Mouse (Mus musculus) lung, postnatal 0 days (tissue): ENCODE measurements at regions not wholly inside any gene's neighbourhood (a gene's known extent, or its start where the extent isn't known, plus 50 kb on each side); places are given as distances from the start of the nearest gene placed in this dataset.

ENCODE experiments used
- ATAC-seq: fragments of 200-750 bp; cut with Nextera tagmentation; 2 replicates; pipeline ENCODE4 v1.8.0; 2017; ENCODE audit warnings: moderate library complexity
- DNase-seq: peaks from one replicate; pipeline ENCODE4 v3.0.0-alpha.2; 2016; ENCODE audit warnings: low spot score
- H3K27ac ChIP-seq: fragments of 300-500 bp; sonication (generic); 2 replicates; pipeline ENCODE4 v1.5.1; 2014; ENCODE audit warnings: antibody characterized with exemption, mild to moderate bottlenecking, low read length, mixed read lengths
- H3K27me3 ChIP-seq: fragments of 300-500 bp; sonication (generic); replicated peaks from 2 replicates; pipeline ENCODE4 v1.6.1; 2014; ENCODE audit warnings: low read length, mixed read lengths; ENCODE audit not compliant: insufficient read depth
- H3K36me3 ChIP-seq: fragments of 300-500 bp; sonication (generic); 2 replicates; pipeline ENCODE4 v1.6.1; 2014; ENCODE audit warnings: low read length, mixed read lengths; ENCODE audit not compliant: insufficient read depth
- H3K4me1 ChIP-seq: fragments of 300-500 bp; sonication (generic); 2 replicates; pipeline ENCODE4 v1.6.1; 2014; ENCODE audit warnings: antibody characterized with exemption, low read depth, low read length, mixed read lengths; ENCODE audit not compliant: insufficient read depth
- H3K4me2 ChIP-seq: fragments of 300-500 bp; sonication (generic); replicated peaks from 2 replicates; pipeline ENCODE4 v1.6.1; 2014; ENCODE audit warnings: low read depth, mild to moderate bottlenecking, low read length, moderate library complexity, mixed read lengths
- H3K4me3 ChIP-seq: fragments of 300-500 bp; sonication (generic); 2 replicates; pipeline ENCODE4 v1.5.1; 2014; ENCODE audit warnings: low read depth, low read length
- H3K9ac ChIP-seq: fragments of 300-500 bp; sonication (generic); replicated peaks from 2 replicates; pipeline ENCODE4 v1.6.1; 2014; ENCODE audit warnings: low read depth, mild to moderate bottlenecking
- H3K9me3 ChIP-seq: fragments of 300-500 bp; sonication (generic); 2 replicates; pipeline ENCODE4 v1.6.1; 2016; ENCODE audit warnings: low read length, mixed read lengths
- CTCF ChIP-seq: IDR thresholded peaks from 2 replicates; pipeline ENCODE4 v1.5.1; 2016; ENCODE audit warnings: antibody characterized with exemption, mild to moderate bottlenecking
- EP300 ChIP-seq: IDR thresholded peaks from 2 replicates; pipeline ENCODE4 v1.6.1; 2016; ENCODE audit warnings: antibody characterized with exemption, mild to moderate bottlenecking, control low read depth
- WGBS: fragments of 180-500 bp; shearing (Covaris S2); extraction: QIAGEN DNeasy Blood & Tissue Kit; methylation state at CpG from one replicate; pipeline ENCODE4 v1.1.7; 2014; 5-methylcytosine and 5-hydroxymethylcytosine counted together

GRCm38 (mm10) chr1:51528671-51529070 lies 50.4 kb upstream of the Nabp1 start:
- H3K4me1 ChIP-seq, result peaks cover 2% of the 10 kb centered on the region; the same call in 1 of the 2 replicates
- H3K27ac ChIP-seq, result no peak overlapping the region
- ATAC-seq (no peak), DNase-seq (no peak)
- H3K4me3 ChIP-seq, result no peak overlapping the region
- H3K9ac ChIP-seq, result no peak overlapping the region
- 86% methylated on average over 1 of the region's 1 CpGs for WGBS
- no peak for TF ChIP-seq CTCF
- no peak for TF ChIP-seq EP300
- no peaks in the 10 kb centered on the region for H3K9me3 ChIP-seq
- no peaks in the 10 kb centered on the region for H3K27me3 ChIP-seq
- H3K36me3 ChIP-seq, result no peaks in the 10 kb centered on the region
- H3K4me2 ChIP-seq, result no peak overlapping the region
